Mouse (Mus musculus) cerebellum, adult 9-10 months (tissue): ENCODE results near the gene Dab2ip.

Experiments
- DNase-seq: peaks from one replicate; pipeline ENCODE4 v3.0.0; 2022

Dab2ip gene

DNA sequence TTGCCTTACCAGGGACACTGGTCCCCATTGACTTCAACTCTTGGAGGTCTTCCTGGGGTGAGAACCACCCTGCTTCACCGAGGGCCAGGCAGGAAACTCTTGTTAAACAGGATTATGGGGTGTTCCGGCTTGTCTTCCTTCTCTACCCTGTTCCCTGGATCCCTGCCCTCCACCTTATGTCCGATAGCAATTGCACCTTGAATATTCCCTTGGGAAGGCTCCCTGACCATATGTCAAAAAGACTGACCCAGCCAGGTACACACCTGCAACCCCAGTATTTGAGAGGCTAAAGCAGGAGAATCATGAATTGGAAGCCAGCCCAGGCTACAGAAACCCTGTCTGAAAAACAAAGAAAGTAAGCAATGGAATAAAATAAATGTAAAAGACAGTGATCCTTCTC, 40.8 kb downstream of the Dab2ip start:
- peak; percentile 81 for DNase-seq

DNA sequence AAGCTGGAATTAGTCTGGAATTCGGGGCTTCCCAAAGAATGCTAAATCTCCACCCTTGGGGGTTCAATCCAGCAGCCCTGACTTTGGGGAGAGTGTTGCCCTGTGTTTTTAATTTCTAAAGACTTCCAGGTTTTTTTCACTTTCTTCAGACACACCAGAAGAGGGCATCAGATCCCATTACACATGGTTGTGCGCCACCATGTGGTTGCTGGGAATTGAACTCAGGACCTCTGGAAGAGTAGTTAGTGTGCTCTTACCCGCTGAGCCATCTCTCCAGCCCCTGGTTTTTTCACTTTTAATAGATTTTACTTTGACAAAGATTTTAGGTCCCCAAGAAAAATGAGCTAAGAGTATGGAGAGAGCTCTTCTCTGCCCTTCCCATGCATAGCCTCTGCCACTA, 43.6 kb downstream of the Dab2ip start:
- DNase-seq: no peak

DNA sequence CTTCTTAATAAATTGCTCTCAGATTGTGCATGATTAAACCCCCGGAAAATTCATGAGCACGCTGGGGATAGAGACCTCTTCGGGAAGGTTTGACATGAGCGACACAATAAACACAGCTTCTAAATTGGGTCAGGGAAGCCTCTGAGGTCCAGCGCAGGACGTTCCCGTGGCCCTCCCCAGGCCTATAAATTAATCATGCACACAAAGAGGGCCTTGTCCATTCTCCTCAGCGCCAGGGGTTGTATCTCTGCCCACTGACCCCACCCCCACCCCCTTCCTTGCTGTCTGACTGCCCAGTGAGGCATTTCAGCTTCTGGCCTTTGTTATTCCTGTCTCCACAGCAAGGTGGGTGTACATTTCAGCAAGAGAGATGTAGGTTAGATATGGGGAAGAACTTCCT, 49.4 kb downstream of the Dab2ip start:
- DNase-seq: no peak

DNA sequence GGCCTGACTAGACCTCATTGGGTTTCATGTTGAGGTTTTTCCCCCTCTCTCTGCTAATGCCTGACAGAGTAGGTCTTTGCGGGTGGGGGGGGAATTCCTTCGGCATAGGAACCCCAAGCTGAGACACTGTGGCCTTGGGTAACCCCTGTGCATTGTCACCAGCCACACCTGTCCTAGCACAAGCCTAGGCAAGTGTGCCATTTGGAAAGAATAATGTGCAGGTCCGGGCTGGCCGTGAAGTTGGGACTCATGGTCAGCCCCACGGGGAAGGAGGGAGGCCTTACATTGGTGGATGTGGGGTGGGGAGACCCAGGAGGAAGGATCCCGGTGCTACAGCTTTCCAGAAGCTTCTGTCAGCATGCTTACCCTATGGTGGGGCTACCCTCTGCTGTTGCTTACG, 50.8 kb downstream of the Dab2ip start:
- no peak for DNase-seq

DNA sequence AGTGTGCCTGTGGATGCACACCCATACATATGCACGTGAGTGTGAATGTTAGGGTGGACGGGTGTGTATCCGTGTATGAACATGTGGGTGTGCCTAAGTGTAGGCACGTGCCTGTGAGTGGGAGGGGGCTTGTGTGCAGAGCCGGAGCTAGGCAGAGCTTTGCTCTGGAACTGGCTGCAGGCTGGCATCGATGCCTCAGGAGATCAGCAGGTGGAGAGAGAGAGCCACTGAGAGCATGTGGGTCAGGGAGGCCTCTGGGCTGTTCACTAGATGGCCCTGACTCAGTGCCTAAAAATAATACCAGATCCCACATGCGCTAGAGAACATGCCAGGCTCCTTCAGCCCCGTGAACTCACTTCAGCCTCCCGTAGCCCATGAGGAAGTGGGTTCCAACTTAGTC, 51.3 kb downstream of the Dab2ip start:
- DNase-seq: peak; percentile 92

DNA sequence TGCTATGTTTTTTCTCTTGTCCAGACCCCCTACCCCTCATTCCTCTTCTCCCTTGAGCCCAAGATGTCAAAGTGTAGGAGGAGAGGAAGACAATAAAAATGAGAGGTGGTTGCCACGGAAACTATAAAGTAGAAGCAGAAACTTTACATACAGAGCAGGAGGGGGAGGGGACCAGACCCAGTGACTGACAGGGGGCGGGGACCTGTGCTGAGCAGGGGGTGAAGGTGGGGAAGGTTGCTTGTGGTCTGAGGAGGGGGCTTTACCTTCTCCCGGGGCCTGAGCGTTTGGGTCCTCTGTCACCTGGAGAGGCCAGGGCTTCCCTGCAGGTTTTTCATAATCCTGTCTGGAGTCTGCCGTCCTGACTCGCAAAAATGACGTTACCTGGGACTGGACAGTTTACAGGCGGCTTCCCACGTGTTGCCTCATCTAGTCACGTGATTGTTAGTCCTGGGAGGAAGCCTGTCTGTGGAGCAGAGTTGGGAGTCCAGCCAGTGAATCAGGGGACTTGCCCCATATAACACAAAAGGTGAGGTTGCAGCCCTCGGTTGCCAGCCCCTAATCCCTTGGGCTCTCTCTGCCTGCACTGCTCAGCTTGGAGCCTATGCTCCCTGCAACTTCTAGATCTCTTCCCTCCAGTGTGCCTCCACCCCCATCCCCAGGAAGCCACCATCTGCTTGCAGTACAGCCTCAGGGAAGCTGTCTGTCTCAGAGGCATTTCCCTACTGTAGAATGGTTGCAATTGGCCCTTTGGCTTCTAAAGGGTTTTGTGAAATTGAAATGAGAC, 52.3 kb downstream of the Dab2ip start:
- DNase-seq: peak; percentile 80

DNA sequence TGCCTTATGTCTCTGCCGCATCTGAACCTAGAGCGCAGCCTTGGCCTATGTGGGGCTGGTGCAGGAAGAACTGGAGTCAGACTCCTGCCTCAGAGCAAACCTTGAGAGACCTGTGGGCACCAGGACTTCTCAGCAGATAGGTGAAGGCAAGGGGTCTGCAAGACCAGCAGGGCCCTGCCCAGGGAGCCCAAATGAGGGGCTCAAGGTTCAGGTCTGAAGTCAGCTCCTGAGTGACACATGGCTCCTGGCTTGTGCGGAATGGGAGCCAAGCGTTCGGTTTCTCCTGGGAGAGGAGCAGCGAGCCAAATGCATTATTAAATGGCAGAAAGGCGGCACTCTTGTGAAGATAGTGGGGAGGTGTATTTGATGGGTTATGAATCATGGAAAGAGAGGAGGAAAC, 52.9 kb downstream of the Dab2ip start:
- peak; percentile 67 for DNase-seq

DNA sequence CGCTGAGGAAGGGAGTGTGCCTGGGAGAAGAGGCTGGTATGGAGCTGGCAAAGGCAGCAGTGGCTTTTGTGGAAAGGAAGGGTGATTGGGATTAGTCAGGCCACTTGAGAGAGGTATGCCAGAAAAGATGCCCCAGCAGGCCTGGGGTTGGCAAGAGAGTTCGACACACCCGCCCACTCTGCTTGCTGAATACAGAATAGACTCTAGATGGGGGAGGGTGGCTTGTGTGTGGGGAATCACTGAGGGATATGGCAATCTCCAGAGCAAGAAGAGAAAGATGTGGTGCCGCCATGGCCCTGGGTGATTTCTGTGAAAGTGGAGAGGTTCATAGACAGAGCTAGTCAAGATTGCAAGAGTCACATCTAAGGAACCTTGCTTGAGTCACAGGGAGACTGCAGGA, 53.6 kb downstream of the Dab2ip start:
- DNase-seq: peak; percentile 67

DNA sequence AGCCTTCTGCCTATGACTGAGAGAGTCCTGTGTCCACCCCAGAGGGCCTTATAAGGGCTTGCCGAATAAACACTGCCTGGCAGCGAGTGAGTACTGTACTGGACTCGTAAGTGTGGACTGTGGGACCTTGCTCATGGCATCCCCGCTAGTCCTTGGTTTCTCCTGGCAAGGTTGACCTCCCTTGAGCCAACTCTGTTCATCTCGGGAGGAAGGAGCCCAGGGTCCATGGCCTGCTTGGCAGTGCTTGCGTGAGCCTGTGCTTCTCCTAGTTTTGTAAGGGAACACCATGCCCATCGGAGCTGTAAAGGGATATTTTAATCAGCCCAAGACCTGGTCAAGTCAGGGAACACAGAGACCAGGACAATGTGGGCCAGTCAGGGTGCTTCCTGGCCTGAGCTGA, 54.2 kb downstream of the Dab2ip start:
- no peak for DNase-seq

DNA sequence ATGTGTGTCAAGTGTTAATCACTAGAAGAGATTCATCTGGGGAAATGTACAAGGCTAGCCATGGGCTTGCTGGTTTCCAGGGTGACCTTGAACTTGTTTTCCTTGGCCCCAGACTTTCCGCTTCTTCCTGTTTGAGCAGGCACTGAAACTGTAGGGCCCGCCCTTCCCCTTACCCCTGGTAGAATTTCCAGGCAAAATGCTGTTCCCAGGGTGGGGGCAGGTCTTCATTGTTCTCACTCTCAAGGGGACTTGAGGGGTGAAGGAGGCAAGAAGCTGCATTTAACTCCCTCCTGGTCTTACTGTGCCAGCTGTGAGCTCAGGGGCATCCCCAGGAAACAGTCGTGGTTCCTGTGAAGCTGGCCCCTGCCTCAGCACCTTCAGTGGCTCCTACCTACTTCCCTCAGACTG, 55.9 kb downstream of the Dab2ip start:
- DNase-seq: no peak

DNA sequence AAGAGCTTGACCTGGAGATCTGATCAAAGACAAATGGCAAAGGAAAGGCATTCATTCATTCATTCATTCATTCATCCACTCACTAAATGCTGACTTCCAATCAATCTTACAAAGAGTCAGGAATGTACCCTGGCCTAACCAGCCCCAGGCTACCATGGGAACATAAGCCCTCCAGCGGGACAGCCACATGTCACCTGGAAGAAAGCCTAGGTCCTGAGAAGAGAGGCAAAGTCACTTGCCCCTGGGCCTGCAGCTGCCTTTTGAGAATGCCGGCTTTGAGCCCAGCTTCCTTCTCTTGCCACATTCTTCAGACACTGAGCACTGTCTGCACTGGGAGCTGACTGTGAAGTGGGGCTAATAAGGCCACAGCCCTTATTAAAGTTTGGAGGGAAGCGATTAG, 56.3 kb downstream of the Dab2ip start:
- peak; percentile 60 for DNase-seq

DNA sequence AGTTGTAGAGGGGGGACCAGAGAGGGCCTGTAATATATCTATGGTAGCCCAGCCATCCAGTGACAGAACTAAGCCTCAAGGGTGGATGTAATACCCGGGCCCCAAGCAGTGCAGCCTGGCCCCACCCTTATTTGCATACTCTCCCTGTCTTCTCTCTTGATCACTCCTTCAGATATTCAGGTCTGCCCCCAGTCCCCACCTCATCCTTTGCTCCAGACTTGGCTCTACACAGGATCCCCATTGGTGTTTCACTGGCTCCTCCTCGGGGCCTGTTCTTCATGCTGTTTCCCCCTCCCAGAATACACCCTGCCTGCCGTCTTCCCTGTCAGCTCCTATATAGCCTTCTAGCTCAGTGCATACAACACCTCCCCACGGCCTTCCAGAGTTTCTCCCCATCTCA, 57.3 kb downstream of the Dab2ip start:
- DNase-seq: no peak

DNA sequence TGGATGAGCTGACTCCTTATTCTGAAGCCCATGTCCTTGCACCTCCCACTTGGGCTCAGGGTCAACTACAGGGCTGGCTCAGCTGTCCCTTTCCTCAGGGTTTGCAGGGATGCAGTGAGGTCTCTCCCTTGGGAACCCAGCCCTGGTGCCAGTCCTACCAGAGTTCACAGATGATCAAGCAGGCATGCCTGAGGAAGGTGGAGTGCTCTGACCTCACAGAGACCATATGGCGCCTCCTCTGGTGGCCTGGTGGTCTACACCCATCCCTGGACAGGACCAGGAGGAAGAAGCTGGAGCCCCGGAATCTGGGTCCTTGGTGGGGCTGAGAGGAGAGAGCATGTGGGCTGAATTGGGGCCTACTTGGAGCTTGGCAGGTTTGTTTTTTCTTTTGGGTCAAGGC, 57.9 kb downstream of the Dab2ip start:
- DNase-seq: peak; percentile 76

DNA sequence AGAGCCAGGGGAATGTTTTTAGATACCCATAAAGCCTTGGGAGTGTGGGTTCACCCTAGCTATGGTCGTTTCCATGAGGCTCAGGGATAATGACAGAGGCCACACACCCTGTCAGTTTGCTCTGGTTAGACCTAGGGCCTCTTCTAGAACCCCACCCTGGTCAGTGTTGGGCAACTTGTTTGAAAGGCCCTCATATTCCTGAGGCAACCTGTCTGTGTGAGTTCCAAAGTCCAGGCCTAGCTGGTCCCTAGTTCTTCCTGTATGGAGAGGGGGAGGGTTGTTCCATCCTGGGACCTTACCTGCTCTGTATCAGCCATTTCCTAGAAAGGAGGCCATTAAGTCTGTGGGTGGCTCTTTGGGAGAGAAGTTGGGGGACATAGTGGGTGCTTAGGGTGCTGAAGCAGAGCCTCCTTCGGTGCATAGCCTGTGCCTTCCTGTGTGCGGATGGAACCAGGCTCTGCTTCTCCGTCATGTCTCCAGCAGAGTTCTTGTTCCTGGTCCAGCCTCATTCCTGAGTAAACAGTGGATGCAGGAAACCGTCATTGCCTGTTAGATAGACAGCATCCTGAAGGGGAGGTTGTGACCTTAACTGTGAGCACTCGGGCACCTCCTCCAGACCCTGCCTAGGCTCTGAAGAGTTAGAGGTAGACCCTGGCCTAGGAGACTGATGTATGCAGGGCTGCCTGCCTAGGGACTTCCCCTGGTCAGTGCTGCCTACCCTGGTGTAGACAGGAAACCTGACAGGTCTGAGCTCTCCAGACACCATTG, 59.0 kb downstream of the Dab2ip start:
- no peak for DNase-seq

DNA sequence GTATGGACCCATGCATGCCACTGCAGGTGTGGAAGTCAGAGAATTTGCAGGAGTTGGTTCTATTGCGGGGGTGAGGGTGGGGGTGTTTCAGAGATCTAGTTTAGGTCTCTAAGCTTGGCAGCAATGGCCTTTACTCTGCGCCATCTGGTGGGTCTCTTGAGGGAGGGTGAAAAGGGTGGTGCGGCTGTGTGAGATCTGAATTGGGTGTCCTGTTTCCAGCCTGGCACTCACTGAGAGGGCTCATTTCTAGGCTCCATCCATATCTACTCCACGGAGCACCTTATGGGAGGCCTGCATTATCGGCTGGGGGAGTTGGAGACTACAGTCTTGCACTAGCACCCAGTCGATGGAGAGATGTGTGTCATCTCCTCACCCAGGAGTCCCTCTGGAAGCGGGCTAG, 60.9 kb downstream of the Dab2ip start:
- peak; percentile 58 for DNase-seq

DNA sequence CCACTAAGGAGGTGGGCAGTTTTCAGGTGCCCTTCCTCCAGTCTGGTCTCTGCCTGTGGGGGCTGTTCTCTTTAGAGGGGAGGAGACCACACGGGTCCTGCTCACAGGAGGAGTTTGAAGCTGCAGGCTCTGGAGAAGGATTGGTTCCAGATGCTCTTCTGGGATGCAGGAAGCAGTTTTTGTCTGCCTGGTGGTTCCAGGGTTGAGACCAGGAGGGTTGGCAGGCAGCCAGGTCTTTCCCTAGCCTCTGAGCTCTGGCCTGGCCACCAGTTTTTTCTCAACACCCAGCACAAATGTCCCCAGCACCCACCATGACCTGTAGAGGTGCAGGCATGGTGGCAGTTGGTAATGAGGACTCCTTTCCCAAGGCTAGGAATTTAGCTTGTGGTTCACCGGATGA, 61.5 kb downstream of the Dab2ip start:
- DNase-seq: peak; percentile 66

DNA sequence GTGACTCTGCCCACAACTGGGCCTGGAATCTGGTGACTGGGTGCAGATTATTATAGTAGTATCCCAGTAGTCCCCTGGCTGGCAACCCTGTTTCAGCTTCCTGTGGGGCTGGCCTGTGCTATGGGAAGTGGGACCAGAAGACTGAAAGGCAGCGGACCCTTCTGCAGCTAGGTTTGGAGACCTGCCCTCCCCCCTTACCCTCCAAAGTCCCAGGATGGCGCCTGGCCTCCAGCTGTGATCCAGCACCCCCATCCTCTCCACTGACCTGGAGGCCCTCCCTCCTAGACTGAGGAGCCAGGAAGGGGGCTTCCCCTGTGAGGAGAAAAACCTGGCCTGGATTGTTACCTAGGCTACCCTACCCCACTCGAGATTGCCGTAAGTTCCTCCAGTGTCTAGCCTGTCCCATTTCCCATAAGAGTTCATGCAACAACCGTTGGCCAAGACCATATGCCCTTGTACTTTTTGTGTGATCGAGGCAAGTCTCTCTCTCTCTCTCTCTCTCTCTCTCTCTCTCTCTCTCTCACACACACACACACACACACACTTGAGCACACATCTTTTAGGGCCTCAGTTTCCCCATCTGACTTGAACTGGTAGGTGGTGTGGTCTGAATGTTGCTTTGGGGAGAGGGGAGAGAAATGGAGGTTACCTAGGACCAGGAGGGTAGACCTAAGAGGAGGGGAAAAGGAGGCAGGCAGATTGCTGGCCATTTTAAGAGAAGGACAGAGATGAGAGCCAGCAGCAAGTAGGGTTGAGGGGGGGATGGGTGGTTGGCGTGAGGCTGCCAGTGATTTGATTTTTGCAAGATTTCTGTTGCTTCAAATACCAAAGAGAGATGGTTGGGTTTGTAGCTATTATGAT, 62.5 kb downstream of the Dab2ip start:
- peak; percentile 62 for DNase-seq

DNA sequence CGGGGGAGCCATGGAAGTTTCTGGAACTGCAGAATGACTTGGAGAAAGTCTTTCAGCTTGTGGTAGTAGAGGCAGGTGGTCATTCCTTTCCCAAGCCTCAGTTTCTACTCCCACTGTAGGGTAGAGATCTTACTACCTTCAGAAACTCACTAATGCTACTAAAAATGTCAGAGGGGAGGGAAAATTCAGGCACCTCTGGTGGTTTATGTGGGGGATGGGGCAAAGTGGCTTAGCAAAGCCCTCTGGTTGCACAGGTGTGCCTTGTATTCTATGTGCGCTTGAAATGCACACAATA, 63.1 kb downstream of the Dab2ip start:
- DNase-seq: no peak

DNA sequence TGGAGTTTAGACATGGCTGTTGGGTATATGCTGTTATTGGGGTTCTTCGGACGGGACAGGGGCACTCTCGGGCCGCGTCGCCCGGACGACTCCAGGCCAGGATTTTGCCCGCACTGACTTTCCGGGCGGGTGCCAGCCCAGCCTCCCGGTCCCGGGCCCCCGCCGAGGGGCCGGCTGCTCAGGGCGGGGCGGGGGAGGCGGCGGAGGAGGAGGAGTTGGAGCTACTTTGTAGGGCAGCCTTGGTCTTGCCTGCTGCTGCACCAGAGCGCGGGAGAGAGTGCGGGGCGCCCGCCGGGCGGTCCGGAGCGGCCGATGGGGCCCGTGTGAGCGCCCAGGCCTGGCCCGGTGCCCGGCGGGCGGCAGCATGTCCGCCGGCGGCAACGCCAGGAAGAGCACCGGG, 63.7 kb downstream of the Dab2ip start:
- peak; percentile 90 for DNase-seq

DNA sequence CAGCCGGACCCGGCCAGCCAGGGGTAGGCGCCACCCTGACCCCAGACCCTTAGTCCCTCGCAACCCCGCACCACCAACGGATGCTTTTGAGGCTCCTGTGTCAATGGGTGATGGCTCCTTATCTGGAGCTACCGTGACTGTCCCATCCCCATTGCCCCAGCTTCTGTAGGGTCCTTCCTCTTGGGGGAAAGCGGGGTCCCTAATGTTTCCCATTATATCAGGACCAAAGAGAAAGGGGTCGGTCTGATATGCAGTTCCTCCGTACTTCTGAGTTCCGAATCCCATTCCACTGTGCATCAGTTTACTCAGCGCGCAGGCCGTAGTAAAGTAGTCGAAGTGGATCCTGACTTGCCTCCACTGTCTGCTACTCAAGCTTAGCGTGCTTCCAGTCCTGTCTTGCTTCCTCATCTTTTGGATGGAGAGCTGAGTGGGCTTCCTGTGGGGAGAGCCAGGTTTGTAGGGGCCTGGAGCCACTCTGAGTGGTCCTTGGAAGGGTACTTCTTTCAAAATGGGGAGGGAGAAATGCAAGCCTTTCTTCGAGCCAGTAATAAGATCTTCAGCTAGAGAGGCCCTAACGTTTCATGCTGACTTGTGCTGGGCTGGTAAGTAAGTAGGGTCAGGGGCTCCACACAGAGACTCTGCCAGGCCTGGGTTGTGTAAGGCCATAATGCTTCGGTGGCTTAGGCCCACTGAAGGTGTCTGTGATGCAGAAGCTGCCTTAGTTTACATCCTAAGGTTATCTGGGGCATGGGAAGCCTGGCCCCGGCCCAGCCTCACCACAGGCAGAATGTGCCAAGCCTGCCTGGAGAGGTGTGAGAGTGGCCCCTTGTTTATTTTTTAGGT, 64.4 kb downstream of the Dab2ip start:
- DNase-seq: peak; percentile 78

DNA sequence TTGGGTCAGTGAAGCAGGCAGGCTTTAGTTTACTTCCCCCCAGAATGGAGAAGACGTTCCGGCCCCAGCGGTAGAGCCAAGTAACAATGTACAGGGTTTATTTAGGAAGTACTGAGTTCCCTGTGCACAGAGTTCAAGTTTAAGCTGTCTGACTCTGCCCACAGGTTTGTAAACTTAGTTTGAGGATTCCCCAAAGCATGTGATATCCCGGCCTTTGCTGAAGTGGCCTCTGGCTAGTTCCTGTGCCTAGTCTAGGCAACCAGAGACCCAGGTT, 65.0 kb downstream of the Dab2ip start:
- DNase-seq: no peak

DNA sequence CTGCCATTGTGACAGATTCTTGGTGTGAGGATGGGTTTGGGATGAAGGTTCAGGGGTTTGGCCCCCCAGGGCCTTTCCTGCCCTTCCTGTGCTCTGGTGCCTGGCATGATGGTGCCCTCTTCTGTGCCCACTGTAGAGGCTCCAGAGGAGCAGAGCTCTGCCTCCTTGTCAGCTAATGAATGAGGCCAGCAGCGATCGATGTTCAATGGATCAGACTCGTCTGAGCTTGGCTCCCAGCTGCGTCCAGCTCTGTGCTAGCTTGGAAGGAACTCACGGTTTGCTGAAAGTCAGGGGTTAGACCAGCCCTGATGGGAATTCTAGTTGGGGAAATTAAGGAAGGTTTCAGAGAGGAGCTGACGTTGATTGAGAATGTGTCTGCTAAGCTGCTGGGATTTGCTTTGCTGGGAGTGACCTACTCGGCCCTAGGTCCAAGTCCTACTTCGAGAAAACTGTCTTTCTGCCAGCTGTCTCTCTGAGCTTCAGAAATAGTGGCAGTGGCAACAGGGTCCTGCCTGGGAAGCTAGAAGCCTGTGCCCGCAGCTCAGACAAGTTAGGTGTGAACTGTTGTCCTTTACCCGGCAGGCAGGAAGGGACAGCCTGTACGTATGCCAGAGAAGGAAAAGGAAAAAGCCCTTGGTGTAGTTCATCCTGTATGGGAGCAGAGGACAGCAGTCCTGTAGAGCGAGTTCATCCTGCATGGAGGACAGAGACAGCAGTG, 65.5 kb downstream of the Dab2ip start:
- DNase-seq: peak; percentile 77
